Mouse (Mus musculus) midbrain, embryonic 14.5 days (tissue): ENCODE measurements around the gene Gm42906. TPM values are rescaled to one million over a fixed set of nuclear protein-coding genes. Genes with fewer than 3 reads are reported as not detected.

Experiments
- ATAC-seq: fragments of 200-750 bp; cut with Nextera tagmentation; 2 replicates; pipeline ENCODE4 v1.8.0; 2017; ENCODE audit warnings: moderate number of reproducible peaks, moderate library complexity; ENCODE audit not compliant: low FRiP score, low TSS enrichment
- DNase-seq: peaks from one replicate; pipeline ENCODE4 v3.0.0-alpha.2; 2015
- H3K27ac ChIP-seq: fragments of 300-500 bp; sonication (generic); replicated peaks from 2 replicates; pipeline ENCODE4 v1.5.1; 2014; ENCODE audit warnings: mild to moderate bottlenecking, low read depth, low read length, moderate library complexity
- H3K27me3 ChIP-seq: fragments of 300-500 bp; sonication (generic); 2 replicates; pipeline ENCODE4 v1.6.1; 2014; ENCODE audit warnings: low read length, control low read depth, mixed read lengths; ENCODE audit not compliant: control insufficient read depth, insufficient read depth
- H3K36me3 ChIP-seq: fragments of 300-500 bp; sonication (generic); 2 replicates; pipeline ENCODE4 v1.6.1; 2014; ENCODE audit warnings: low read length, control low read depth; ENCODE audit not compliant: control insufficient read depth, insufficient read depth
- H3K4me1 ChIP-seq: fragments of 300-500 bp; sonication (generic); 2 replicates; pipeline ENCODE4 v1.6.1; 2014; ENCODE audit warnings: mild to moderate bottlenecking, antibody characterized with exemption, low read length, control low read depth; ENCODE audit not compliant: control insufficient read depth, insufficient read depth
- H3K4me2 ChIP-seq: fragments of 300-500 bp; sonication (generic); 2 replicates; pipeline ENCODE4 v1.6.1; 2014; ENCODE audit warnings: mild to moderate bottlenecking, low read length, moderate library complexity
- H3K4me3 ChIP-seq: fragments of 300-500 bp; sonication (generic); replicated peaks from 2 replicates; pipeline ENCODE4 v1.5.1; 2014; ENCODE audit warnings: low read depth, low read length
- H3K9ac ChIP-seq: fragments of 300-500 bp; sonication (generic); replicated peaks from 2 replicates; pipeline ENCODE4 v1.6.1; 2014; ENCODE audit warnings: mild to moderate bottlenecking, low read length, moderate library complexity
- H3K9me3 ChIP-seq: fragments of 300-500 bp; sonication (generic); 2 replicates; pipeline ENCODE4 v1.6.1; 2016; ENCODE audit warnings: low read length, control low read depth, mixed read lengths; ENCODE audit not compliant: control insufficient read depth
- WGBS: fragments of 180-500 bp; shearing (Covaris S2); extraction: QIAGEN DNeasy Blood & Tissue Kit; methylation state at CpG from one replicate; pipeline ENCODE4 v1.1.7; 2014; 5-methylcytosine and 5-hydroxymethylcytosine counted together
- polyA plus RNA-seq: library from polyadenylated mRNA; unstranded; fragments of >200 nt; fragmentation: Nextera tagmentation; extraction: Ambion mirVana; gene quantifications from 2 replicates; pipeline ENCODE4 v1.2.1, GENCODE M21; 2014

Gene Gm42906
- polyA plus RNA-seq, 1 experiment from 2014 or later = not detected

- Histone ChIP-seq H3K27ac (peak overlapping the region; percentile 55; the same call in 1 of the 2 replicates), H3K4me1 (peaks cover 12% of the 10 kb centered on the region; the same call in 1 of the 2 replicates), H3K4me3 (no peak overlapping the region), H3K9ac (no peak overlapping the region), H3K27me3 (no peaks in the 10 kb centered on the region), H3K36me3 (no peaks in the 10 kb centered on the region), H3K4me2 (no peak overlapping the region), H3K9me3 (no peaks in the 10 kb centered on the region)
- WGBS = 21% methylated on average over 11 of the region's 11 CpGs
- ATAC-seq (peak; percentile 55; the same call in 1 of the 2 replicates), DNase-seq (peak; percentile 50)
Measured at GRCm38 (mm10) chr5:151142671-151143601, 285.0 kb downstream of the Gm42906 start.

- no peak overlapping the region for H3K9ac ChIP-seq
- no peaks in the 10 kb centered on the region for H3K9me3 ChIP-seq
- H3K4me1 ChIP-seq = peaks cover 12% of the 10 kb centered on the region; the same call in 1 of the 2 replicates
- no peak overlapping the region for H3K4me2 ChIP-seq
- no peaks in the 10 kb centered on the region for H3K27me3 ChIP-seq
- H3K27ac ChIP-seq = no peak overlapping the region
- DNase-seq (peak; percentile 70), ATAC-seq (no peak)
- no peaks in the 10 kb centered on the region for H3K36me3 ChIP-seq
- 48% methylated on average over 5 of the region's 5 CpGs for WGBS
- no peak overlapping the region for H3K4me3 ChIP-seq
Measured at GRCm38 (mm10) chr5:151142241-151142640, 285.7 kb downstream of the Gm42906 start.

GRCm38 (mm10) chr5:151137901-151138300 lies 290.1 kb downstream of the Gm42906 start:
- Histone ChIP-seq H3K27me3 (no peaks in the 10 kb centered on the region), H3K9me3 (no peaks in the 10 kb centered on the region), H3K27ac (no peak overlapping the region), H3K9ac (no peak overlapping the region), H3K4me3 (no peak overlapping the region), H3K4me1 (peaks cover 7% of the 10 kb centered on the region; the same call in 1 of the 2 replicates), H3K4me2 (no peak overlapping the region), H3K36me3 (no peaks in the 10 kb centered on the region)
- ATAC-seq (no peak), DNase-seq (no peak)
- WGBS = 88% methylated on average over 5 of the region's 5 CpGs

GRCm38 (mm10) chr5:151137311-151137710 lies 290.7 kb downstream of the Gm42906 start:
- H3K9ac ChIP-seq = no peak overlapping the region
- H3K4me1 ChIP-seq = 0 out of 2 replicates have a peak, but pooled peaks cover 3% of the 10 kb centered on the region
- no peak overlapping the region for H3K27ac ChIP-seq
- no peaks in the 10 kb centered on the region for H3K9me3 ChIP-seq
- WGBS = 79% methylated on average over 4 of the region's 4 CpGs
- no peak overlapping the region for H3K4me2 ChIP-seq
- H3K36me3 ChIP-seq = no peaks in the 10 kb centered on the region
- H3K4me3 ChIP-seq = no peak overlapping the region
- no peaks in the 10 kb centered on the region for H3K27me3 ChIP-seq
- ATAC-seq (no peak), DNase-seq (no peak)

- Histone ChIP-seq H3K9me3 (no peaks in the 10 kb centered on the region), H3K4me1 (no peaks in the 10 kb centered on the region), H3K4me3 (no peak overlapping the region), H3K27me3 (no peaks in the 10 kb centered on the region), H3K27ac (no peak overlapping the region), H3K36me3 (no peaks in the 10 kb centered on the region), H3K4me2 (no peak overlapping the region), H3K9ac (no peak overlapping the region)
- no peak for ATAC-seq
- peak; percentile 40 for DNase-seq
- 62% methylated on average over 6 of the region's 6 CpGs for WGBS
Measured at GRCm38 (mm10) chr5:151135965-151136364, 292.0 kb downstream of the Gm42906 start.

- no peak overlapping the region for H3K27ac ChIP-seq
- H3K27me3 ChIP-seq = no peaks in the 10 kb centered on the region
- H3K4me3 ChIP-seq = no peak overlapping the region
- WGBS = 83% methylated on average over 8 of the region's 8 CpGs
- no peak overlapping the region for H3K9ac ChIP-seq
- no peaks in the 10 kb centered on the region for H3K36me3 ChIP-seq
- no peaks in the 10 kb centered on the region for H3K9me3 ChIP-seq
- no peak overlapping the region for H3K4me2 ChIP-seq
- ATAC-seq (no peak), DNase-seq (no peak)
- H3K4me1 ChIP-seq = no peaks in the 10 kb centered on the region
Measured at GRCm38 (mm10) chr5:151135078-151135826, 292.7 kb downstream of the Gm42906 start.

- Histone ChIP-seq H3K9me3 (no peaks in the 10 kb centered on the region), H3K27me3 (no peaks in the 10 kb centered on the region), H3K4me3 (no peak overlapping the region), H3K27ac (no peak overlapping the region), H3K4me1 (no peaks in the 10 kb centered on the region), H3K4me2 (no peak overlapping the region), H3K36me3 (no peaks in the 10 kb centered on the region), H3K9ac (no peak overlapping the region)
- 94% methylated on average over 4 of the region's 4 CpGs for WGBS
- no peak for DNase-seq
- no peak for ATAC-seq
Measured at GRCm38 (mm10) chr5:151134202-151134601, 293.8 kb downstream of the Gm42906 start.

- H3K4me1 ChIP-seq = no peaks in the 10 kb centered on the region
- no peaks in the 10 kb centered on the region for H3K36me3 ChIP-seq
- no peak for ATAC-seq
- WGBS = 92% methylated on average over 14 of the region's 14 CpGs
- H3K9ac ChIP-seq = no peak overlapping the region
- no peaks in the 10 kb centered on the region for H3K9me3 ChIP-seq
- H3K4me2 ChIP-seq = no peak overlapping the region
- H3K27ac ChIP-seq = no peak overlapping the region
- no peak for DNase-seq
- H3K27me3 ChIP-seq = no peaks in the 10 kb centered on the region
- no peak overlapping the region for H3K4me3 ChIP-seq
Measured at GRCm38 (mm10) chr5:151133744-151134143, 294.2 kb downstream of the Gm42906 start.
